Mouse (Mus musculus) liver, embryonic 11.5 days (tissue): ENCODE data around the gene Ipp. TPM values are rescaled to one million over a fixed set of nuclear protein-coding genes. Genes with fewer than 3 reads are reported as not detected.

Source experiments
- ATAC-seq: fragments of 200-750 bp; cut with Nextera tagmentation; replicated peaks from 2 replicates; pipeline ENCODE4 v1.8.0; 2017; ENCODE audit warnings: moderate number of reproducible peaks, mild to moderate bottlenecking, moderate TSS enrichment, moderate library complexity; ENCODE audit not compliant: low FRiP score
- DNase-seq: peaks from one replicate; pipeline ENCODE4 v3.0.0-alpha.2; 2017; ENCODE audit warnings: low spot score
- H3K27ac ChIP-seq: fragments of 300-500 bp; sonication (generic); 2 replicates; pipeline ENCODE4 v1.5.1; 2014; ENCODE audit warnings: mild to moderate bottlenecking, low read depth, low read length, control low read depth
- H3K27me3 ChIP-seq: fragments of 300-500 bp; sonication (generic); replicated peaks from 2 replicates; pipeline ENCODE4 v1.6.1; 2014; ENCODE audit warnings: low read length, mixed read lengths; ENCODE audit not compliant: control insufficient read depth, insufficient read depth
- H3K36me3 ChIP-seq: fragments of 300-500 bp; sonication (generic); 2 replicates; pipeline ENCODE4 v1.6.1; 2014; ENCODE audit warnings: mild to moderate bottlenecking, low read length, moderate library complexity, mixed read lengths; ENCODE audit not compliant: control insufficient read depth, insufficient read depth
- H3K4me1 ChIP-seq: fragments of 300-500 bp; sonication (generic); replicated peaks from 2 replicates; pipeline ENCODE4 v1.6.1; 2014; ENCODE audit warnings: low read length, mixed read lengths; ENCODE audit not compliant: control insufficient read depth, insufficient read depth
- H3K4me2 ChIP-seq: fragments of 300-500 bp; sonication (generic); 2 replicates; pipeline ENCODE4 v1.6.1; 2014; ENCODE audit warnings: mild to moderate bottlenecking, control low read depth, moderate library complexity
- H3K4me3 ChIP-seq: fragments of 300-500 bp; sonication (generic); 2 replicates; pipeline ENCODE4 v1.5.1; 2014; ENCODE audit warnings: low read depth, low read length, control low read depth
- H3K9ac ChIP-seq: fragments of 300-500 bp; sonication (generic); 2 replicates; pipeline ENCODE4 v1.6.1; 2014; ENCODE audit warnings: low read depth, low read length, control low read depth
- H3K9me3 ChIP-seq: fragments of 300-500 bp; sonication (generic); 2 replicates; pipeline ENCODE4 v1.6.1; 2016; ENCODE audit warnings: low read length, inconsistent platforms, mixed read lengths; ENCODE audit not compliant: control insufficient read depth
- WGBS: fragments of 180-500 bp; shearing (Covaris S2); extraction: QIAGEN DNeasy Blood & Tissue Kit; methylation state at CpG from one replicate; pipeline ENCODE4 v1.1.7; 2014; 5-methylcytosine and 5-hydroxymethylcytosine counted together
- polyA plus RNA-seq: library from polyadenylated mRNA; unstranded; fragments of >200 nt; fragmentation: Nextera tagmentation; extraction: Ambion mirVana; gene quantifications from 2 replicates; pipeline ENCODE4 v1.2.1, GENCODE M21; 2014

Gene Ipp
- polyA plus RNA-seq, 1 experiment from 2014 or later: 8.5 TPM

DNA sequence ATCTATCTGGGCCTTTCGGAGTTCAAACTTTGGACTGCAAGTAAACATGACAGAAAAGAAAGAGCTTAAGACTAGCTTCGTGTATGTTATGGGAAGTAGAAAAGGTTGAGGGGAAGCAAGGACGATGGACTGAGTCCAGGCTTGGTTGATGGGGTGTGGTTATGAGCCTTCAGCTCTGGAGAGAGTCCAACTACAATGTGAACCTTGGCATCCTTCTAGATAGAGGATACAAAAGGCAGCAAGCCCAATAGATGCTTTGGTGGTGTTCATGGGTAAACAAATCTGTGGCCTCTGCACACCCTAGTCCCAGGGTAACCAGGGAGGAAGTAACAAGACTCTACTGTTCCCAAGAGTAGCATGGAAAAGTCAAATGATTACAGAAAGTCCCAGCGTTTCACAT, 14.9 kb upstream of the Ipp start:
- no peaks in the 10 kb centered on the region for H3K36me3 ChIP-seq
- peaks cover 10% of the 10 kb centered on the region for H3K4me1 ChIP-seq
- DNase-seq: no peak
- no peaks in the 10 kb centered on the region for H3K9me3 ChIP-seq
- H3K4me3 ChIP-seq: no peak overlapping the region
- H3K4me2 ChIP-seq: no peak overlapping the region
- ATAC-seq: no peak
- H3K27ac ChIP-seq: no peak overlapping the region
- 70% methylated on average over 4 of the region's 4 CpGs for WGBS
- no peak overlapping the region for H3K9ac ChIP-seq
- no peaks in the 10 kb centered on the region for H3K27me3 ChIP-seq

DNA sequence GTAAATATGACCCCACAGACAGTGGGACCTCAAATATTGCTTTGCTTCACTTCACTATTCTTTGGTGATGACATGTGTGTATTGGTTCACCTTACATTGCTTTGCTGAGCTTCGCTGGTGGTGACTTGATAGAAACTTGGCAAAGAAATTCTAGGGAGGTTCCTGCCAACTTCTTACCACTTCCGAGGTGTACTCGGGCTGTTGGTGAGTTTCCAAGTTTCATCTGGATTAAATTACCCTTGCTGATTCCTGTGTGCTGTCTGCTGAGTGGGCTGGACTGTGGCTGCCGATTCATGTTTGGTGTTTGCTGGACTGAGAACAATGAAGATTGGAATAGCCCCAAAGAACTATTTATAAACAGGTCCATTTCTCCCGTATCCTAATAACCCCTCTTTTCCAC, 13.7 kb upstream of the Ipp start:
- Histone ChIP-seq H3K4me3 (no peak overlapping the region), H3K27ac (no peak overlapping the region), H3K27me3 (no peaks in the 10 kb centered on the region), H3K9ac (no peak overlapping the region), H3K9me3 (no peaks in the 10 kb centered on the region), H3K36me3 (no peaks in the 10 kb centered on the region), H3K4me1 (peaks cover 10% of the 10 kb centered on the region), H3K4me2 (no peak overlapping the region)
- WGBS: 89% methylated on average over 5 of the region's 5 CpGs
- DNase-seq (no peak), ATAC-seq (no peak)

- Histone ChIP-seq H3K9ac (no peak overlapping the region), H3K4me1 (no peaks in the 10 kb centered on the region), H3K4me3 (no peak overlapping the region), H3K36me3 (no peaks in the 10 kb centered on the region), H3K9me3 (no peaks in the 10 kb centered on the region), H3K27ac (no peak overlapping the region), H3K4me2 (no peak overlapping the region), H3K27me3 (no peaks in the 10 kb centered on the region)
- DNase-seq: no peak
- WGBS: 63% methylated on average over 3 of the region's 3 CpGs
- no peak for ATAC-seq
Observed at GRCm38 (mm10) chr4:116499978-116500377, 7.4 kb upstream of the Ipp start.

DNA sequence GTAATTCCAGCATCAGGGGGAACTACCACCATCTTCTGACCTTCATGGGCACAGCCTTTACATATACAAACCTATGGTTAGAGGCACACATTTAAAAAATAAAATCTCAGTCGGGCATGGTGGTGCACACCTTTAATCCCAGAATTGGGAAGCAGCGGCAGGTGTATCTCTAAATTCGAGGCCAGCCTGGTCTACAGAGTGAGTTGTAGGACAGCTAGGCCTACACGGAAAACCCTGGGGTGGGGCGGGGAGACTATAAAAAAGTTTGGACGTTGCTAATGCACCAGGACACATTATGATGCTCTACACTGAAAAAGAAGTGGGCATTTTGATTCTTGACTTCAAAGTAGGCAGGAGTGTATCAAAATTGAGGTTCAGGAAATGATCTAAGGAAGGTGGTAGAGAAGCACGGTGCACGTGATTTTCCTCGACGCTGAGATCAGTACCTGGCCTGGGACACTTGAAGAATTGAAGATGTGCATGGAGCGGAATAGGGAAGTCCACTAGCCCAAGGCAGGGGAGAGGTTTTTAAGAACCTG, 394 bp upstream of the Ipp start:
- peak overlapping the region; percentile 55 for H3K27ac ChIP-seq
- no peak for DNase-seq
- H3K4me1 ChIP-seq: 0 out of 2 replicates have a peak, but pooled peaks cover 3% of the 10 kb centered on the region
- H3K4me2 ChIP-seq: peak overlapping the region; percentile 82
- no peaks in the 10 kb centered on the region for H3K9me3 ChIP-seq
- peak overlapping the region; percentile 73 for H3K4me3 ChIP-seq
- H3K9ac ChIP-seq: peak overlapping the region; percentile 68
- 23% methylated on average over 11 of the region's 11 CpGs for WGBS
- peak; percentile 17; the same call in 1 of the 2 replicates for ATAC-seq
- H3K27me3 ChIP-seq: no peaks in the 10 kb centered on the region
- H3K36me3 ChIP-seq: peaks cover 4% of the 10 kb centered on the region; the same call in 1 of the 2 replicates

DNA sequence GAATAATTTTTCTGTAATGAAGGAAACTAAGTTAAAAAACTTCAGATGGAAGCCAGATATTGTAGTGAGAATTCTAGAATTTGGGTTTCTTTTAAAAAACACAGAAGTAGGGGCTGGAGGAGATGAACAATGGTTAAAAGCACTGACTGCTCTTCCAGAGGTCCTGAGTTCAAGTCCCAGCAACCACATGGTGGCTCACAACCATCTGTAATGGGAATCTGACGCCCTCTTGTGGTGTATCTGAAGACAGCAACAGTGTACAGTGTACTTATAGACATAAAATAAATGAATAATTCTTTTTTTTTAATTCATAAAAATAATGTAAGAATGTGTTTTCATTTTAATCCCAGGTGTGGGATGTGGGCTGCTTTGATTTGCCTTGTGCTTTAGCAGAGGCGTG, 23.8 kb downstream of the Ipp start:
- peaks cover 4% of the 10 kb centered on the region; the same call in 1 of the 2 replicates for H3K36me3 ChIP-seq
- no peak overlapping the region for H3K27ac ChIP-seq
- no peaks in the 10 kb centered on the region for H3K4me1 ChIP-seq
- H3K27me3 ChIP-seq: no peaks in the 10 kb centered on the region
- no peak overlapping the region for H3K9ac ChIP-seq
- no peak overlapping the region for H3K4me2 ChIP-seq
- no peak for DNase-seq
- no peaks in the 10 kb centered on the region for H3K9me3 ChIP-seq
- H3K4me3 ChIP-seq: no peak overlapping the region
- WGBS: 65% methylated on average over 2 of the region's 2 CpGs
- ATAC-seq: no peak

GRCm38 (mm10) chr4:116536351-116536750, 29.0 kb downstream of the Ipp start:
- DNase-seq (no peak), ATAC-seq (no peak)
- no peaks in the 10 kb centered on the region for H3K4me1 ChIP-seq
- H3K36me3 ChIP-seq: peaks cover 2% of the 10 kb centered on the region; the same call in 1 of the 2 replicates
- H3K4me3 ChIP-seq: no peak overlapping the region
- no peaks in the 10 kb centered on the region for H3K9me3 ChIP-seq
- H3K9ac ChIP-seq: no peak overlapping the region
- H3K27me3 ChIP-seq: no peaks in the 10 kb centered on the region
- H3K4me2 ChIP-seq: no peak overlapping the region
- no peak overlapping the region for H3K27ac ChIP-seq

GRCm38 (mm10) chr4:116537737-116538136, 30.4 kb downstream of the Ipp start:
- Histone ChIP-seq H3K4me2 (no peak overlapping the region), H3K4me1 (no peaks in the 10 kb centered on the region), H3K9ac (no peak overlapping the region), H3K9me3 (no peaks in the 10 kb centered on the region), H3K36me3 (peaks cover 2% of the 10 kb centered on the region; the same call in 1 of the 2 replicates), H3K4me3 (no peak overlapping the region), H3K27ac (no peak overlapping the region), H3K27me3 (no peaks in the 10 kb centered on the region)
- no peak for DNase-seq
- ATAC-seq: no peak
- 82% methylated on average over 3 of the region's 3 CpGs for WGBS

DNA sequence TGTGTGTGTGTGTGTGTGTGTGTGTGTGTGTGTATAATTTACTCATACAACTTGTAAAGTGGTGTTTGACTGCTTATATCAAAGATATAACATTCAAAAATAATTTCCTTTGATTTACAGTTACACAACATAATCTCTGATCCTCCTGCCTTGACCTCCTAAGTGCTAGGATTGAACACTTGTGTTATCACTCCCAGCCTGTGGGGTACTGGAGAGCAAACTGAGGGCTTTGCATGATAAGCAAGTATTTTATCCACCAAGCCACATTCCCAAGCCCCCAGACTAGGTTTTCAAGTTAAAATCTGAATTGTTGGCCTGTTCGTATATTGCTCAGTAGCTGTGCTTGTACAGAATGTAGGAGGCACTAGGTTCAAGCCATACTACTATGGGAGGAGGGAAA, 43.1 kb downstream of the Ipp start:
- Histone ChIP-seq H3K27ac (no peak overlapping the region), H3K27me3 (no peaks in the 10 kb centered on the region), H3K36me3 (peaks cover 5% of the 10 kb centered on the region; the same call in 1 of the 2 replicates), H3K9me3 (no peaks in the 10 kb centered on the region), H3K4me3 (no peak overlapping the region), H3K4me1 (0 out of 2 replicates have a peak, but pooled peaks cover 3% of the 10 kb centered on the region), H3K9ac (no peak overlapping the region), H3K4me2 (no peak overlapping the region)
- 58% methylated on average over 1 of the region's 1 CpGs for WGBS
- ATAC-seq (peak; percentile 66), DNase-seq (no peak)

GRCm38 (mm10) chr4:116553035-116553434, 45.7 kb downstream of the Ipp start:
- WGBS: 86% methylated on average over 3 of the region's 3 CpGs

More at GRCm38 (mm10) chr4:116553035-116553434, 45.7 kb downstream of the Ipp start:
- 0 out of 2 replicates have a peak, but pooled peaks cover 3% of the 10 kb centered on the region for H3K4me1 ChIP-seq
- no peak for DNase-seq
- no peaks in the 10 kb centered on the region for H3K27me3 ChIP-seq
- peaks cover 5% of the 10 kb centered on the region; the same call in 1 of the 2 replicates for H3K36me3 ChIP-seq
- no peaks in the 10 kb centered on the region for H3K9me3 ChIP-seq
- no peak overlapping the region for H3K4me2 ChIP-seq
- H3K9ac ChIP-seq: no peak overlapping the region
- ATAC-seq: no peak
- H3K4me3 ChIP-seq: no peak overlapping the region
- no peak overlapping the region for H3K27ac ChIP-seq
